Mouse (Mus musculus) testis, adult 2 months (tissue): ENCODE results near the gene Gm45521.

Experiments used
- CTCF ChIP-seq: fragments of 200-500 bp; IDR thresholded peaks from 2 replicates; pipeline ENCODE4 v1.5.1; 2012; ENCODE audit warnings: low read depth, mild to moderate bottlenecking, inconsistent platforms, low read length, moderate library complexity; ENCODE audit not compliant: control insufficient read depth, insufficient read depth, insufficient replicate concordance
- POLR2A ChIP-seq: fragments of 200-500 bp; IDR thresholded peaks from 2 replicates; pipeline ENCODE4 v1.6.1; 2012; ENCODE audit warnings: low read depth, mild to moderate bottlenecking, inconsistent platforms, low read length, moderate library complexity; ENCODE audit not compliant: control insufficient read depth

GRCm38 (mm10) chr14:7932151-7932550, 24.9 kb upstream of the Gm45521 start:
- no peak for TF ChIP-seq CTCF
- TF ChIP-seq POLR2A: no peak
